23 mouse cellular contexts compared by ENCODE assay signal in genomic region chr19:27140892-27141291, GRCm38 (mm10).
A peak's percentile ranks its signal among the peaks of the same experiment; 100 is the strongest.
DNase-seq lines count a peak whose midpoint lies in the region; ATAC-seq and TF ChIP-seq lines count a peak whose summit lies in the region.
"Had no signal": no experiment of that assay in that cellular context is flagged by ENCODE, and none has a peak within 500 bp of the region (broad histone marks: within the 10 kb centered on the region; RNA-seq: fewer than 3 reads in every experiment).

No protein-coding gene starts in this region.

- 28% methylated on average over 3 of the region's 3 CpGs for WGBS in liver, postnatal 0 days (ENCODE audit: insufficient replicate concordance)
- WGBS in thymus, adult 2 months = 7% methylated on average over 3 of the region's 3 CpGs

- H3K27ac ChIP-seq in liver, postnatal 0 days (ENCODE audit: low read depth) = no peak overlapping the region
- no peak overlapping the region for H3K27ac ChIP-seq in thymus, adult 2 months (ENCODE audit: control insufficient read depth, insufficient read depth, low read length)
- H3K27ac ChIP-seq: embryonic facial prominence, embryonic 10.5 days; forebrain, embryonic 13.5 days; heart, adult 2 months; heart, embryonic 15.5 days; hindbrain, embryonic 10.5 days; hindbrain, embryonic 14.5 days had no signal

- TF ChIP-seq POLR2A in thymus, adult 2 months (IDR thresholded peaks at IDR 0.05; ENCODE audit: control insufficient read depth, extremely low read depth, insufficient read depth, low read length, poor library complexity) = no peak

- H3K4me1 ChIP-seq in liver, postnatal 0 days (ENCODE audit: insufficient read depth) = no peaks in the 10 kb centered on the region
- peaks cover 13% of the 10 kb centered on the region for H3K4me1 ChIP-seq in thymus, adult 2 months (replicated peaks; ENCODE audit: control insufficient read depth, insufficient read depth, low read length)
- H3K4me1 ChIP-seq: heart, embryonic 15.5 days had no signal

- no peak overlapping the region for H3K9ac ChIP-seq in liver, postnatal 0 days (replicated peaks)
- H3K9ac ChIP-seq: forebrain, embryonic 13.5 days; forebrain, postnatal 0 days; heart, embryonic 15.5 days; hindbrain, embryonic 14.5 days had no signal

- H3K27me3 ChIP-seq in liver, postnatal 0 days (ENCODE audit: insufficient read depth, low read length) = no peaks in the 10 kb centered on the region
- H3K27me3 ChIP-seq in thymus, adult 2 months (ENCODE audit: control insufficient read depth, insufficient read depth, low read length) = no peaks in the 10 kb centered on the region
- H3K27me3 ChIP-seq: forebrain, embryonic 13.5 days; heart, embryonic 15.5 days had no signal

- no peaks in the 10 kb centered on the region for H3K36me3 ChIP-seq in liver, postnatal 0 days (replicated peaks; ENCODE audit: insufficient read depth, low read length)
- H3K36me3 ChIP-seq in thymus, adult 2 months (ENCODE audit: control insufficient read depth, insufficient read depth, low read length) = no peaks in the 10 kb centered on the region
- H3K36me3 ChIP-seq: embryonic facial prominence, embryonic 10.5 days; heart, embryonic 15.5 days; hindbrain, embryonic 10.5 days had no signal

- no peaks in the 10 kb centered on the region for H3K9me3 ChIP-seq in liver, postnatal 0 days (ENCODE audit: low read length)
- H3K9me3 ChIP-seq: embryonic facial prominence, embryonic 10.5 days; heart, embryonic 15.5 days; hindbrain, embryonic 10.5 days had no signal

- no peak for TF ChIP-seq EP300 in liver, postnatal 0 days (IDR thresholded peaks at IDR 0.05; ENCODE audit: low read depth)

- H3K4me2 ChIP-seq in liver, postnatal 0 days (ENCODE audit: low read depth, low read length) = no peak overlapping the region
- H3K4me2 ChIP-seq: forebrain, embryonic 13.5 days; heart, embryonic 11.5 days; heart, embryonic 15.5 days; hindbrain, embryonic 14.5 days had no signal

- no peak overlapping the region for H3K4me3 ChIP-seq in liver, postnatal 0 days (ENCODE audit: low read depth, low read length)
- no peak overlapping the region for H3K4me3 ChIP-seq in thymus, adult 2 months (ENCODE audit: control insufficient read depth, insufficient read depth, low read length)
- H3K4me3 ChIP-seq: embryonic facial prominence, embryonic 10.5 days; forebrain, embryonic 13.5 days; heart, adult 2 months; heart, embryonic 15.5 days; hindbrain, embryonic 10.5 days had no signal

- no peak for TF ChIP-seq CTCF in liver, postnatal 0 days (IDR thresholded peaks at IDR 0.05; ENCODE audit: low read depth)
- no peak for TF ChIP-seq CTCF in thymus, adult 2 months (IDR thresholded peaks at IDR 0.05; ENCODE audit: borderline replicate concordance, control insufficient read depth, extremely low read depth, insufficient read depth, low read length, poor library complexity)

- DNase-seq in liver = peak; percentile 6
- DNase-seq in liver, postnatal 0 days = no peak
- peak; percentile 40 for DNase-seq in thymus, postnatal 25 days
- no peak for DNase-seq in thymus, adult 2 months
- DNase-seq in T-cell, adult 2 months (ENCODE audit: low spot score) = no peak
- DNase-seq: adrenal gland, adult 2 months; adrenal gland, postnatal 25 days; cerebellum, adult 18-20 months; cerebellum, adult 9-11 months; cerebellum, postnatal 36 days; forebrain, postnatal 0 days; gastrocnemius, postnatal 14 days; heart, adult 2 months; heart, postnatal 14 days had no signal

- no peak for ATAC-seq in liver, postnatal 0 days
- peak; percentile 64 for ATAC-seq in megakaryocyte progenitor cell, adult 5-6 weeks (replicated peaks; ENCODE audit: poor library complexity)
- ATAC-seq in monocyte, adult 5-6 weeks (replicated peaks; ENCODE audit: insufficient number of reproducible peaks, low FRiP score, low TSS enrichment, poor library complexity, severe bottlenecking) = no peak
- ATAC-seq: forebrain, embryonic 13.5 days; forebrain, postnatal 0 days; Patski had no signal

Comparison
In these comparisons a context has a peak if more than half of its experiments do, and no peak if none do; other contexts are left out.
1. DNase-seq: peak in liver (single experiment) and thymus, postnatal 25 days (single experiment); none in liver, postnatal 0 days (single experiment), thymus, adult 2 months (single experiment) and T-cell, adult 2 months (single experiment).